Mouse (Mus musculus) lung, adult 2 months (tissue): ENCODE measurements around the gene Plg.

Experiments used
- CTCF ChIP-seq: fragments of 200-500 bp; IDR thresholded peaks from 2 replicates; pipeline ENCODE4 v1.5.1; 2011; ENCODE audit warnings: mild to moderate bottlenecking, low read length, control low read depth; ENCODE audit not compliant: insufficient read depth
- POLR2A ChIP-seq: fragments of 200-500 bp; IDR thresholded peaks from 2 replicates; pipeline ENCODE4 v1.6.1; 2011; ENCODE audit warnings: low read depth, mild to moderate bottlenecking, control low read depth, low read length, borderline replicate concordance; ENCODE audit errors: extremely low read depth

DNA sequence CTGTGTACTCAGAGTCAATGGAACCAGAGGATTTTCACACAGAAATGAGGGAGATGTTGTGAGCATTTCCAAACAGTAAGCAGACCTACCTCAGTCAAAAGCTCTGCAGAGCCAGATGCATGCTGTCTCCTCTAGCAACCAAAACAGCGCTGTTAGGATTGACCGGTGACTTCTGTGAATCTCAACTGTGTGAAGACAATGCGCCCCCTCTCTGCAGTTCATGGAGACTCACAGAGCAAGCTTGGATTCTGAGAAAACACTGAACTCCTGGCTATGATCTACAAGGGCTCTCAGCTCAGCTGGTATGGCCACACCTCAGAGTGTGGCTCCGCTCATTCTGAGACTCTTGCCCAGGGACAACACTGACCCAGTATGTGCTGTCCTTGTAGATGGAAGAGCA is 72.8 kb downstream of the Plg start:
- TF ChIP-seq POLR2A, result no peak
- no peak for TF ChIP-seq CTCF
